Mouse (Mus musculus): Measurements from ENCODE around the gene Wdr19.

Wdr19 gene

GRCm38 (mm10) chr5:65199346-65200128, at the start of gene Wdr19:
Gene Wdr19, plus strand, starts transcription at chr5:65199696.
- peak; percentile 98 for DNase-seq (ENCODE audit: low spot score)

GRCm38 (mm10) chr5:65149706-65150105, 49.8 kb upstream of the Wdr19 start:
- DNase-seq (ENCODE audit: low spot score), result no peak

DNA sequence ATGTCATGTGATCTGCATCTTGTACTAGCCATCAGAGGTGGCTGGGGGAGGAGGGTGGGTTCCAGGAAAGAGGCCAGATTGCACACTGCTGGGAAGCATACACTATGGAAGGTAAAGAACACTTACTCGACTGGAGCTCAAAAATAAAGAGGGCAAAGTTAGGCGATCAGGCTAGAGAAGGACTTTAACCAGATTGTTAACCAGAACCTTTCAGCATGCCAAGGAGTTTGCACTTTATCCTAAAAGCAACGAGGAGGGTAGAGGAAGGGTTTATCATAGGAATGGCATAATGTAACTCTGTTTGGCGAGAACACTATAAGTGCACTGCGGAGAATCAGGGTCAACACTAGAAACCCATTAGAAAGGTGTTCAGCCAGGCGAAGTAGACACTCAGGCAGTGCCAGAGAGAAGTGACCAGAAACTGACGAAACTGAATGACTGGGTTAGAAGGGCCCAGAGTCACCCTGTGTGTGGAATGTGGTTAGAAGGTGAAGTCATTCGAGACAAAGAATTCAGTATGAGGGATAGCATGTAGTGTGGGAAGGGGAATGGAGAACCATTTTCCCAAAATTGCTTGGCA, 49.0 kb upstream of the Wdr19 start:
- no peak for DNase-seq (ENCODE audit: low spot score)

DNA sequence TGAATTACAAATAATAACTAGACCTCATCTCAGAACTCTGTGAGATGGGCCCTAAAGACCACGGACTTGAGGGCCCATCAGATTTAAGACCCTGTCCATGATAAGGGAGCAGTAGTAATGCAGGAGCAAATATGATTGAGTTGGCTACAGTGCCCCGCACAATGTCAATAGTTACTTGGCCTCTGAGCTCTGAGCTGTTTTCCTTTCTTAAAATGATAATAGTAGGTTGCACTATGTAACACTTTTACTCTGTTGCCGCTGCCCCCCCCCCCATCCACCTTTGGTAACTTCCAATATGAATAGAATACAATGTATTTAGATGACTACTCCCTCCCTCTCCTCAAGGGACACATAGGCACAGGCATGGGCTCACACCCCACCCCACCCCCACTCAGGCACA, 48.2 kb upstream of the Wdr19 start:
- no peak for DNase-seq (ENCODE audit: low spot score)

DNA sequence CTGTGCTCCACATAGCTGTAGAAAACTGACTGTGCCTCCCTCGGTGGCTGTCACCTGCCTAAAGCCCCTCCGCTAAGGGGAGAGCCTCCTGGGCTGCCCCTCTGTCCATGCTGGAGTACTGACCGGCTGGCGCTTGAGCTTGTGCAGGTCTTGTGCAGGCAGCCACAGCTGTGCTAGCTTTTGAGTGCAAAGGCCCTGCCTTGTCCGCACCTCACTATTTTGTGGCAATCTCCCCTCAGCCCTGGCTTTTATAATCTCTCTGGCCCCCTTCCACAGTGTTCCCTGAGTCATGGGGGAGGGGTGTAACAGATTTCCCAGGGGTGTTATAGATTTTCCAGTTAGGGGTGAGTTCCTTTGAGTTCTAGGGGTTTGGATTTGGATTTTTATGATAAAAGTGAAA, 47.7 kb upstream of the Wdr19 start:
- no peak for DNase-seq (ENCODE audit: low spot score)

- no peak for DNase-seq (ENCODE audit: low spot score)
These were observed 45.2 kb upstream of the Wdr19 start for GRCm38 (mm10) chr5:65154287-65154686.

- peak; percentile 56 for DNase-seq (ENCODE audit: low spot score)
These were observed 42.6 kb upstream of the Wdr19 start for GRCm38 (mm10) chr5:65156853-65157252.

DNA sequence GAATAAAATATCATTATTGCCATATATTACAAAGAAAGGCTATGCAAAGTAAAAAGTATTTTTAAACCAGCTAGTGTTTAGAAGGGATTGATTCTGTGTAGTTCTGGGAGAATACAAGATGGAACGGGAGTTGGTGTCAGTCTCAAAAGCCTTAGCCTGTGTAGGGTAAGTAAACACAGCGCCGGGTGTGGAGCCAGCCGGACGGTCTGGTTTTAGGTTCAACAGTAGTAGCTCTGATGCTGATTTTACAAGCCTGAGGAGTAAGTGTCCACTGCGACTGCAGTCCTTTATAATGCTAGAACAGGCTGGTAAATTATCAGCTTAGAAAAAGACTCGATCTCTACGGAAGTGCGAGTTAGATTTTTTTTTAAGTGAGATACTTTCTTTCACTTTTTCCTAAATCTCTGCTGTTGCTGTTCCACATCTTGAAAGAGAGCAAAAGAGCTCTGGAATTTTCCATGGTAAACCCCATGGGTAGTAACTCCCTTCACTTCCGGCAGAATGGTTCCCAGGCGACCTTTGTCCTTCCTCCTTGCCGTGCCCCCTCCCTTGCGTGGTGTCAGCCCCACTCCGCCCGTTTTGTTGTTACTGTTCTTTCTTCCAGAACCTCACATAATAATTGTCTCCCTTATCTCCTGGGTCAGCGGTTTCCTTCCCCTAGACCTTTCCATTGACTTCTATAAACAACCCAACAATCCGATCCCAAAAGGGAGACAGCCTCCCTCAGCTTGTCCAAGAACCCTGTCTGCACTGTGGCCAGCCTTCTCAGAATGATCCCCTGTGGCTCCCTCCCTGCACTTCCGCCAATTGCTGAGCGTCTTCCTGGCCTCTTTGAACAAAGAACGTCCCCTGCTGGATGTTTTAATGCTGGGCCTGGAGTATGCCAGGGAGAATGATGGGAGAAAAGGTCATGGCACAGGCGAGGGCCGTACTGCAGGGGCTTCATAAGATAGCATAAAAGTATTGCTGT, 41.8 kb upstream of the Wdr19 start:
- DNase-seq (ENCODE audit: low spot score), result peak; percentile 39

DNA sequence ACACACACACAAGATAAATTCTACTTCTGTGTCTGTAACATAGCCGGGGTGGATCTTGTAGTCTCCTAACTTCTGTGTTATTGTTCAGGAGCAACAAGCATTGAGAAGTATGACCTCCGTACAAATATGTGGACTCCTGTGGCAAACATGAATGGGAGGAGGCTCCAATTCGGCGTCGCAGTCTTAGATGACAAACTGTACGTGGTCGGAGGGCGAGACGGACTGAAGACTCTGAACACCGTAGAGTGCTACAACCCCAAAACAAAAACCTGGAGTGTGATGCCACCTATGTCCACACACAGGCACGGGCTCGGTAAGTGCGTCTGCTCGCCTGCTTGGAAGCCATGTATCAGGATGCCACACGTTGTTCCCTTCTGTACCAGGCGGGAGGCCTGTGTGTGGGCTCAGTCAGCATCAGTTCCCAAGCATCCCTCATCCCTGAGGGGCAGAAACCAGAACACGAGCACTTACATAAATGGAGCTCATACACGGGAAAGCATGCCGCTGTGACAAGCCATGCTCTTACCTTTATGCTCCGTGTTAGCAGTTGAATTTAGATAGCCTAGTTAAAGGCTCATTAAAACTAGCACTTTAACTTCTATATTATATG, 40.7 kb upstream of the Wdr19 start:
- peak; percentile 37 for DNase-seq (ENCODE audit: low spot score)

DNA sequence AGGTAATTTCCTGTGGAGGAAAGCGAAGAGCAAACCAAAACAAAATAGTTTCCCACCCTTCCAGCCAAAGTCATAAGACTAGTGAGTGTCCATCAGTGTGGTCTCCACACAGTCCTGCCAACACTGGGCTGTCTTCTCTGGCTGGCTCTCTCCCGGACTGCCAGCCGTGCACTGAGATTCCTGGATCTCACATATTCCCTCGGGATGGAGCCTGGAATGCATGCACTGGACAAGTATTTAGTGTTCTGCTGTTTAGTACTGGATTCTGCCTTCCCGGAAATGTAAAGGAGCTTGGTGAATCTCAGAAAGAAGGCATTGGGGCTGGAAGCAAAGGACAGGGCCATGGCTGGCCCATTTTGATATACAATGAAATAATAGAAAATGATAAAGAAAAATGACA, 36.5 kb upstream of the Wdr19 start:
- no peak for DNase-seq (ENCODE audit: low spot score)

DNA sequence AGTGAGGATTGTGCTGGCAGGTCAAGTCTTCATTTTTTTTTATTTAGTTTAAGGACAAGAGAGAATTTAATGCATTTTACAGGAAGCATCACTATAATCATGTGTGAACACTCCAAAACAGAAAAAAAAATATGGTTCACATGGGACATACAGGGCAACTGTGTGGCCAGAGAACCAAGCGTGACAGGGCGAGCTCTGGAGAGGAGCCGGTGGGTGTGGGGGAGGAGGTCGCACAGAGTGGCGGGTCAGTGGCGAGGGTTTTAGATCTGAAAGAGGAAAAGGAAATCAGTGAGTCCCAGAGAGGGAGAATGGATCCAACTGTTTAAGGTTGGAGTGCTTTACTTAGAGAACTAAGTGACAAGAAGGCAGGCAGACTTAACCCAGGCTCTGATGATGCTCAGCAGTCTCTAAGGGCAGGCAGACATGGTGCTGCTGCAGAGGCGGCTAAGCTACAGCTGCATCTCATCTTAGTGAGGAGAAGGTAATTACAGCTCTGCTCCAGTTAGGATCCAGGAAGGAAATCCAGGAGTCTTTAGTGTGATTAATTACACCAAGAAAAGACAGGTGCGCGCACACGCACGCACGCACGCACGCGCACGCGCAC, 35.9 kb upstream of the Wdr19 start:
- peak; percentile 30 for DNase-seq (ENCODE audit: low spot score)

GRCm38 (mm10) chr5:65170206-65170605, 29.3 kb upstream of the Wdr19 start:
- no peak for DNase-seq (ENCODE audit: low spot score)

GRCm38 (mm10) chr5:65175035-65175917, 24.2 kb upstream of the Wdr19 start:
- DNase-seq (ENCODE audit: low spot score), result no peak

- DNase-seq (ENCODE audit: low spot score), result no peak
These were observed 23.5 kb upstream of the Wdr19 start for GRCm38 (mm10) chr5:65175918-65176484.

GRCm38 (mm10) chr5:65177026-65177514, 22.4 kb upstream of the Wdr19 start:
- peak; percentile 53 for DNase-seq (ENCODE audit: low spot score)

GRCm38 (mm10) chr5:65178477-65178876, 21.0 kb upstream of the Wdr19 start:
- no peak for DNase-seq (ENCODE audit: low spot score)

- peak; percentile 70 for DNase-seq (ENCODE audit: low spot score)
These were observed 18.2 kb upstream of the Wdr19 start for GRCm38 (mm10) chr5:65181160-65181793.

GRCm38 (mm10) chr5:65181794-65182169, 17.7 kb upstream of the Wdr19 start:
- no peak for DNase-seq (ENCODE audit: low spot score)

DNA sequence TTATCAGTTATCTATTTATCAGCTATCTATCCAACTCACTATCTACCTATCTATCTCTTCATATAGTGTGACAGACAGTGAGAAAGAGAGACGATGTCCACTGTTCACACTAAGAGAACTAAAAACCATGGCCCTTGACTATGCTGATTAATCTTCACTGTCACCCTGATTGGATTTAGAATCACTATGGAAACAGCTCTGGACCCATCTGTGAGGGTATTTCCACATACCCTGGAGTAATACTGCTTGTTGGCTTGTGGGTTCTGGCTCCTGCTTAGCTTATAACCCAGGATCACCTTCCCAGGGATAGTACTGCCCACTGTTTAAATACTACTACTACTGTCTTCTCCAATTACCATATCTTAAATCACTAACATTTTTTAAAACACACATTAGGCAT, 17.2 kb upstream of the Wdr19 start:
- DNase-seq (ENCODE audit: low spot score), result no peak

DNA sequence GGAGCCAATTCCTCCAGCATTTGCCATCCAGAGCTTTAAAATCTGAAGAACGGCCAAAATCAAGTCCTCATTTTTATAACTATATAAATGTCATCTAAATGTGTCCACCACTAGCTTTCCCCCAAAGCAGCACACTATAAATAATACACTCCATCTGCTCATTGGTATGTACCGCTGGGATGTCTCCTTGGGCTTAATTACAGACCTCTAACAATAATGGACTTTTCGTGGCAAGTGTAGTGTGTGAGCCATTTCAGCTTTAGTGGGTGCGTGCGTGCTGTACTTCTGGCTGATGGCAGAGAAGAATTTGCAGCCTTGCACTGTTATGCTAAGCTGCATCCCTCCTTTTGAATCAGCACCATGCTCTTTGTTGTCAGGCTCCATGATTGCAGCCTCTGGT, 7.9 kb upstream of the Wdr19 start:
- no peak for DNase-seq (ENCODE audit: low spot score)

Data from testis, postnatal 10 days (tissue).